Mouse (Mus musculus) frontal cortex, postnatal 10 days (tissue): Measurements from ENCODE around the gene Atf4.

ENCODE experiments used
- DNase-seq, 2 experiments: peaks; one replicate each; pipeline ENCODE4 v3.0.0; 2022; ENCODE audit warnings: low spot score in 2 of 2, mixed read lengths in 1 of 2

Gene Atf4

DNA sequence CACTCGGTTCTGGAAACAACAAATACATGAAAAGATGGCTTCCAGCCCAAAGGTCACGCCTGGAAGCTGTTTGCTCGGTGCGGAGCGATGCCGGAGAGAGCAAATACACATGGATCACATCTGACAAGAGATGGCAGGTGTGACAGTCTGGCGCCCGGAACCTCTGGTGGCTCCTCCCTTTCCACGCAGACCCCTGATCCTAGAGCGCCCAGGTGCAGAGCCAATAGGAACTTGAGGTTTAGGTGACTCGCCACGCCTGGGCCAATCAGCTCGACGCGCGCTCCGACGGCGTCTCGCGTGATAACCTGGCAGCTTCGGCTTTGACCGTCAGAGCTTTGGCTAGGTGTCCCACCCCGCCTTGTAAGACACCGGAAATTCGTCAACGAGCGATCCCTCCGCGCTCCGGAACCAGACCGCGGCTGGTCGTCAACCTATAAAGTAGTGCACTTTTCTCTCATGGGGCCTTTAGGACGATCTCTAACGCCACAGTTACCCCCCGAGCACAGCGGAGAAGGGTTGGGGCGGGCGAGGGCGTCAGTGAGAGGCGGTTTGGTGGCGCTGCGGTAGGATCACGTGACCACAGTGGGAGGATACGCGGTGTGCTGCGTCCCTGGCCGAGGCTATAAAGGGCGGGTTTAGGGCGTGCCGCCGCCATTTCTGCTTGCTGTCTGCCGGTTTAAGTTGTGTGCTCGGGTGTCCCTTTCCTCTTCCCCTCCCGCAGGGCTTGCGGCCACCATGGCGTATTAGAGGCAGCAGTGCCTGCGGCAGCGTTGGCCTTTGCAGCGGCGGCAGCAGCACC lies at the start of gene Atf4:
Atf4 (plus strand) TSS at position 338 of the 799 bp plus-strand sequence.
- peak; percentile 98 for DNase-seq

DNA sequence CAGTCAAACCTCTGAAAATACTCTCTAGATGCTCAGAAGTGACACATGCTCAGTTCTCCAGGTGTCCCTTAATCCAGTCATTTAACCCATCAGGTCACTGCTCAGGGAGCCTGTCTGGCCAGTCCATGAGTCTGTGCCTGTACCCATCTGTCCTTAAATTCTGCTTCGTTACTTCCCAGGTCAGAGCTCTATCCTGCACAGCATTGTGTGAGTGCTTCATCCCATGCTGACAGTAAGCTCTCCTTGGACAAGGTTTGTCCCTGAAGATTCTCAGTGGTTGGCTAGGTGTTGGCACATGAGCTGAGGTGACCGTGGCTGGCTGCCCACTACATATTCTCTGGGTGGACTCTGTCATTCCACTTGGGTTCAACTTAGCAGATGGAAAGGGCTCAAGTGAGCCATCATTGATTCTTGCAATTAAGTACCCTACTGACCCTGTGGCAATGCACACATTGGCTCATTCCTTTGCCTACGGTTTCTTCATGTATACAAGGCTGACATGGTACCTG lies 48.9 kb upstream of the Atf4 start:
- no peak for DNase-seq

DNA sequence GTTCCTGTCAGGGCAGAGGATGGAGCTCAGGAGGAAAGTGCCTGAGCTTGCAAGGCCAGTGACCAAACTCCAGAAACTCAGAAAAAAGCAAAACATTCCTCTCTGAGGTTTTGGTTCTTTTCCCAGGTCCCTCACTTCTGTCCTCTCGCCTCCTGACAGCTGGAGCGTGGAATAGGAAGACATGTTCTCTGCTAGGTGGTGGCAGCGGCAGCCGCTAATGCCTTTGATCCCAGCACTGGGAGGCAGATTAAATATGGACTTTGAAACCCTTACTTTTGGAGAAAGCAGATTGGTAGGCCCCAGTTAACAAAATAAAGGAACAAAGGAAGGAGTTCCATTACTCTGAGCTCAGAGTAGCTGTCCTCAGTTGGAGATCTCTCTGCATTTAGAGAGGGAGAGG lies 46.5 kb upstream of the Atf4 start:
- no peak for DNase-seq

DNA sequence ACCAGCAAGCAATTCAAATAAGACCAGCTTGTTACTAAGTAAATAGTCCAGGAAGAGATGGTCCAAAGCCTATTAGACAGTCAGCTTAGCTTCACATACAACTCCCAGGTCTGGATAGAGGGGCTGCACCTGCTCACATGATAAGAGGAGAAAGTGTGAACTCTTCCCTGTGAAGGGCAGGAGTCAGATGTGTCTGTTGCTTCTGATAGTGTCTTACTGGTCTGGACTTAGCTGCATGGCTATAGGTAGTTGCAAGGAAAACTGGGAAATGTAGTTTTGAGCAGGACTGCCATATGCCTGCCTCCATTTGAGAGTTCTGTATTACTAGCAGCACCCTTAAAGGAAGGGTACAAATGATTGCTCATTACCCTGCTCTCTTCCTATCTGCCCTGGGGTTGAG lies 41.3 kb upstream of the Atf4 start:
- no peak for DNase-seq

DNA sequence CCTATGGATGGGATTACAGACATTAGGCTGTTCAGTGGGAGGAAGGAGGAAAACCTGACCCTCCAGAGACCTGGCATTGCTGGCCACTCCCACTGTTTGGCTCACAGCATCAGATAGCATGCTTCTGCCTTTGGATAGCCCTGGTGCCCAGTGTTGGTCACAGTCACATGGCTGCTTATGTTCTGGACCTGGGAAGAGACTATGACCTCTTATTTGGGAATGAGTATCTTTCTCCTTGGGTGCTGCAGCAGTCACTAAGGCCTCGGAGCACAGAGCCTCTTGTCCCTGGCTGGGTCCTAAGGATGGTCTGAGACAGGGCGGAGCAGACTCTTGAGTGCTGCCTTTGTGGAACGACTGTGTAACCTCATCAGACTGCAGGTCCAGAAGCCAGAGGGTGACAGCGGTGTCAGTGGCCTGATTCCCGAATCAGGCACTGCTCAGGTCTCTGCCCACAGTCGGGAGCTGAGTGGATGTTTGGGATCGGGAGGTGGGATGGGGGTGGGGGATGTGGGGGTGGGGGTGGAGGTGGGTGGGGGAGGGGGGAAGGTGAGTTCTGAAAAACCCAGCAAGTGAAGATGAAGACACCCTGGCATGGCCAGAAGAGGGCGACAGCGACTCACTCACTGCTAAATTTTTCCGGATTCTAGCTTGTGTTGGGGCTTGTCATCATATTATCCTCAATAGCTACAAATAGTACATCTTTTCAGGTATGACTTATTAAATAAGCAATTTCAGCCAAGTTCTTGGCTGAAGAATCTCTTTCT lies 39.1 kb upstream of the Atf4 start:
- DNase-seq = no peak

DNA sequence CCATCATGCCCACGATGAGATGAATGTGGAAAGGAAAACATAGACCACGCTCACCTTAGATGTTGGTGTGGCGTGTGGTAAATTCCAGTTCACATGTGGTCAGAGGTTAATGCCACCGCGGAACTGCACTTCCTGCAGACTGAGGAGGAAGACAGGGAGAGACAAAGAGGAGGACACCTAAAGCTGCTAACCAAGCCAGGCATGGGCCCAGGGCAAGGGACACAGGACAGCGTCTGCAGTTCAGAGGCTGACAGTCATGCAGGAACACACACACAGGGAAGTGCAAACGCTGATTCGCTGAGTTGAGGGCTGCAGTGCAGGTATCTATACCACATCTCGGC lies 38.5 kb upstream of the Atf4 start:
- DNase-seq = no peak

DNA sequence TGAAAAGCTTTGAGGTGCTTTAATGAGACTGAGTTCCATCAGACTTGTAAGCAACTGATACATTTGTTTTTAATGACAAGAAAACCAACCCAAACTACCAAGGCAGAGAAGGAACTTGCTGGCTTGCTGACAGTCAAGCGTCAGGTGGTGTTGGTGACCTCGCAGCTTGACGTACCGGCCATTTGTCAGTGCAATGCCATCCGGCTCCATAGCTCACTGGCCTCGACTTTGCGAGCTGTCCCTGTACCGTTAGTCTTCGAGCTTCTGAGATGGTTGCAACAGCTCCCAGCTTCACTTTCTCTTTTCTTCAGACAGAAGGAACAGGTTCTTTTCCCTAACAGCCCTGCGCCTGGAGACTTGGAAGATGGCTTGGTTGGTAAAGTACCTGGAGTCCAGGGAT lies 37.5 kb upstream of the Atf4 start:
- no peak for DNase-seq

DNA sequence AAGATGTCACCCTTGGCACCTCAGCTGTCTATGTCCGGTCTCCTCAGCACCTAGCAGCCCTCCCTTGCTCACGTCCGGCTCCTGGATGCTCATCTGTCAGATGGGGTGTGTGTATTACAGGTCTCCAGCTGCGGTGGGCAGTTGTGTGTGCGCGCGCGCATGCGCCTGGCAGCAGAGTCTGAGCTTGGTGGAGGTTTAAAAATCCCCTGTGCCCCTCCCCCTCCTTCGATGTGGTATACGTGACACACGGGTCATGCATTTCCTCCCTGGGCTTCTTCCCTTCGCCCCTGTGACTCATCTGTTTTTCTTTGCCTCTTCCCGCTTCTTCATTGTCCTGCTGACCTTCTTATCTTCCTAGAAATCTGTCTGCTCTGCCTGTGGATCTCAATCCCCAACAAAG lies 35.8 kb upstream of the Atf4 start:
- DNase-seq = no peak

DNA sequence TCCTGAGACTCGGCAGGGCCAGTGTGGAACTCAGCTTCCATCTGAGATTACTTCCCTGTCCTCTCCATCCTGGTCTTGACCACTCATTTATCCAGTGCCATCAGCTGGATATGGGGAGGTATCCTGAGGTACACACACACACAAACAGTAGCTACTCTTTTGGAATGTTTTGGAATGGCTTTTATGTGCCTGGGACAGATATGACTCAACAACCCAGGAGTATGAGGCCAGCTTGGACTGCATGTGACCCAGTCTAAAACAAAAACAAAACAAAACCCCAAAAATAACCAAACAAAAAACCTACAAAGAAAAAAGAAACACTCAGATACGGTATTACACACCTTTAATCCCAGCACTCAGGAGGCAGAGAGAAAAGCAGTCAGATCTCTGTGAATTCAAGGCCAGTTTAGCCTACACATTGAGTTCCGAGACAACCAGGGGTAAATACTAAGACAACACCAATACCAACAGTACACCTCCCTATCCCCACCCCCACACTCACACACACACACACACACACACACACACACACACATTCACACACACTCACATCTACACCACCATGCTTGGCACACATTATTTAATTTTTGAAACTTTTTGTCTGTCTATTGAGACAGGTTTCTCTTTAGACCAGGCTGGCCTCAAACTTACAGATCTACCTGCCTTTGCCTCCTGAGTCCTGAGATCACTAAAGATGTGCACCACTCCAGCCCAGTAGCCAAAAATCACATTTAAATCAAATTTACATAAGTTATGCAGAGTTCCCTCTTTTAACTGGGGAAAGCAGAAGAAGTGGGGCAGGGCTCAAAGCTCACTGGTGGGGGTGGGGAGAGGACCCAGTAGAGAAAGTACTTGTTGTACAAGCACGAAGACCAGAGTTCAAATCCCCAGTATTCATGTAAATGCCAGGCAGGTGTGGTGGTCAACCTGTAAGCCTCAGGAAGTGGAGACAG lies 35.0 kb upstream of the Atf4 start:
- no peak for DNase-seq

DNA sequence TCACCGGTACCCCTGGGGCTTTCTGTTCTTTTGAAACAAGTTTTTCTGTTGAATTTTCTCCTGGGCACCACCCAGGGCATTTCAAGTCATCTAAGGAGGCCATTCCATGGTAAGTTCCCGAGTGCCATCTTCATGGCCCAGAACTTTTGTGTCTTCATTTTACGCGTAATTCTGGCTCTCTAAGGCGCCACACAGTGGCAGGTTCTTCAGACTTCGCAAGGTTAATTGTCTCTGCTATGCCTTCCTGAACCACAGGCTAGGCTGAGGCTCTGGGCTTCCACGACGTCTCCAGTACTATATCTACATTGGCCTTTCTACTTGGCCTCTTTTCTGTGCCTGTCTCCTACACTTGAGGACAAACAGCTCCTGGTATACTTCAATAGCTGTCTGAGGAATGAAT lies 34.0 kb upstream of the Atf4 start:
- DNase-seq = no peak

DNA sequence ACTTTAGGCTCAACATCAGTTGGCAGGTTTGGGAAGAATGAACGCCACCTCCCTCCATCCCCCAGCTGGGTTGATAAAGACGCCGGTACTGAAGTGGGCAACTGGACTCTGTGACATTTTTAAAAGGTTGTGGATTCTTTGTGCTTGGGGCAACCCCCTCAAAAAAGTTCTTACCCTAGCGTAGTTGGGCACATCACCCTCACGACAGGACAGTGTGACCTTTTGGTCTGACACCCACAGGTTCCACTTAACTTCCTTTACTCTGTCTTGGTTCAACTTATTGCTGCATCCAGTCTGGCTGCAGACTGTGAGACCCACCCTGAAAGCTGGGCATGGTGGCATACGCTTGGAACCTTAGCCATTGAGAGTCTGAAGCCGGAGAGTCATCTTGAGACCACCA lies 31.2 kb upstream of the Atf4 start:
- DNase-seq = no peak

DNA sequence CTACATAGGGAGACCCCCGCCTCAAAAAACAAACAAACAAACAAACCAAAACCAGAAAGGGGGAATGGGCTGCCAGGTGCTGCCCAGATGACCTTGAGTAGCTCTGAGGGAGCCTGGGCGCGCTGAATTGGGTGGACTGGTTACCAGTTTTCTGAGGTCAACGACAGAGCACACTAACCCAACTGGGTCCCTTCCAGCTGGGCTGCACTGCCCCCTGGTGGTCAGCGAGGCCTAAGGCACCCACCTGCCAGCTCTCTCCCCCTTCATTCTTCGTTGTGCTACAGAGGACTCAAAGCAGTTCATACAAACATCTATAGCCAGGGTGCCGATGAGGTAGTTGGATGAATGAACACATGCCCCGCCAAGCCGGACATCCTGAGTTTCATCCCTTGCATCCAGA lies 29.8 kb upstream of the Atf4 start:
- peak in 1 of 2 experiments; percentile 60 for DNase-seq

DNA sequence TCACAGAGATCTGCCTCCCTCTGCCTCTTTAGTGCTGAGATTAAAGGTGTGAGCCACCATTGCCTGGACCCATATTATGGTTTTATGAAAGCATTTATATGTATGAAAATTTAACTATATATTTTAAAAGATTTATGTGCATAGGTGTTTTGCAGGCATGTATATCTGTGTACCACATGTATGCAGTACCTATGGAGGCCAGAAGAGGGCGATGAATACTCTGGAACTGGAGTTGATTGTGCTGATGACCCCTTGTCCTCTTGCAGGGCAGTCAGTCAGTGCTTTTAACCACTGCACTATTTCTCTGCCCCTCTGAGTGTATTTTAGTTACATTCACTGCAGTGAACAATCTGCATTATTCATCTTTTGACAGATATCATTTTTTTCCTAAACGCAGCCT lies 29.2 kb upstream of the Atf4 start:
- no peak for DNase-seq

DNA sequence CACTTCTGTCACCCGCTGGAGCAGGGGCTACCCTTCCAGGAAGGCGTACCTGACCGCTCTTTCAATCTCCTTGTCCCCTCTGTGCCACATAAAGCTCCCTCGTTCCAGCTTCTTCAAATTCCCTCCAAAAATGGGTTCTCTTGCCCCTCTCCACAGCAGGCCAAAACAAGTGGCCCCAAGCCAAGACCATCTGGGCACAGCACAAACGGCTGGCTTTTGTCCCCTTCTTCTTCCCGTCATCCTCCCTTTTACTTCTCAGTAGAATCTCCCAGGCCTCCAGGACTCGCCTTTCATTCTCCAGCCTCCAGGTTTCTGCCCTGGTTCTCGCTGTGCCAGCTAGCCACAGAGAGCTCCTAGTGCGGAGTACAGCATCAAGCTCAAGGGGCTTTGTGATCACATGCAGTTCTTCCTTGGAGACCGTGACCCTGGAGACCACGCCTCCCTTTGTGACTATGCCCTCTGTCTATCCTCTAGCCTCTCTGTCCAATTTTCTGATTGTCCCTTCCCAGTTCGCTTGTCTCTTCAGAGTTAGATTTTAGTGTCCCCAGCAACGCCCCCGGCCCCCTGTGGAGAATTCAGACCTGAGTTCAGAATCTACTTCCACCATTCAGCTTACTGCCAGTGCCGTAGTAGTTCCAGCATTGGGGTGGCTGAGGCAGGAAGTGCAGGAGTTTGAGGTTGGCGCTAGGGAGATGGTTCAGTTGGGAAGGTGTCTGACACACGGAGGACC lies 26.7 kb upstream of the Atf4 start:
- no peak for DNase-seq

DNA sequence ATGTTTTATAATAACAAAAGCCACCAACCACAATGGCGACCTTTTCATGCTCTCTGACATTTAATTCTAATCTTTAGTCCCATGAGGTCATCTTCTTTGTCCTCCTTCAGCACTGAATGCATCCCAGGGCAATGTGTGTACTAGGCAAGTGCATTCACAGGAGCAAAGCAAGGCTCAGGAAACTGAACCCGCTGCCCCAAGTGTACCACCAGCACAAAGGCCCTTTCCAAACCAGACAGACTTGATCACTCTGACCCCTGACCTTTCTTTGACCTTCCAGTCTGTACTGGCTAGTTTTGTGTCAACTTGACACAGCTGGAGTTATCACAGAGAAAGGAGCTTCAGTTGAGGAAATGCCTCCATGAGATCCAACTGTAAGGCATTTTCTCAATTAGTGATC lies 22.7 kb upstream of the Atf4 start:
- no peak for DNase-seq

DNA sequence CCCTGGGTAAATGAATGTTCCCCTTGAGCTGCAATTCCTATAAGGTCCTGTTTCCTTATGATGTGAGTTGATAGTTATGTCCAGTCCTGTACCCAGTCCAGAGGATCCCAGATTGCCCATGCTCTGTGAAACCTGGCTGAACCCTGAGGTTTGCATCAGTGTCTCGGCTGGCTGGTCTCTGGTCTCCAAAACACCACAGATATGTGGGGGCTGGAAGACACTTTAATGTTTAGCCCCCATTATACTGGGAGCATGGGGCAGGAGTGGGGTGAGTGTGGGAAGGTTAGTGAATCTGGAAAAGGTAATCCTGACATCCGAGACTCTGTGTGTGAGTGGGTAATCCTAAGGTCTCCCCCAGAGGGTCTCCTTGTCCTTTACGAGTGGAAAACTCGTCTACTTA lies 21.9 kb upstream of the Atf4 start:
- no peak for DNase-seq

DNA sequence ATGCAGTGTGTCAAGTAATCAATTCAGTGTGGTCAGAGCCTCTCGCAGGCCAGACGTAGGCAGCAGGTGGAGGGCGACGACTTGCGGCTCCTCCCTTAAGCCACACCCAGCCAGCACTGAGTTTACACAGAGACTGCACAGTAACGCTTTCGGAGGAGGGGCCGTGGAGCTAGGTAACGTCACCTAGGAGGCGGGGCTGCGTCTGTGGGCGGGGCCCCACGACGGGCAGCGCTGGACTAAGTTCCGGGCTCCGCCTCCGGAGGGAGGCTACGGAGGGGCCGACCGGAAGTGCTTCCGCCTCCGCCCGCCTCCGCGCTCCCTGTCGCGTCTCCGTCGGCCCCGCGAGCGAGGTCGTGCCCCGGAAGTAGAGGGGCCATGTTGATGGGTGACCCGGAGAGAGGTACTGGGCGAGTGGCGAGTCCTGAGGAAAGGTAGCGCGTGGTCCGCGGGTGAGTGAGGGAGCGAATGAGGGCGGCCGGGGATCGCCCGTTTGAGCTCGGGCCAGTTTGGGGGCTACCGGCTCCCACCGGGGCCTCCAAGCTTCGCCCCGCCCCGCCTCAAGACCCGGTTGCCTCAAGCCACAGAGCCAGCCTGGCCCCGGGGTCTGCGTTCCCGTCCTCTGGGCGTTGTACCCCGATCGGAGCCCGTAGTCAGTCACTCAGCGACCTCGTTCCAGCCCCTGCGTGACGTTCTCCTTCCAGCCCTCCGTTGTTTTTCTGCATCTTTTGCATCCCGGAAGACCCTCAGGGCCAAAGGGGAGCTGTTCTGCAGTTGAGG lies 21.1 kb upstream of the Atf4 start, which contains the start of gene Mief1:
Mief1 (plus strand) TSS at position 286 of the 777 bp plus-strand sequence.
- DNase-seq = peak; percentile 94

DNA sequence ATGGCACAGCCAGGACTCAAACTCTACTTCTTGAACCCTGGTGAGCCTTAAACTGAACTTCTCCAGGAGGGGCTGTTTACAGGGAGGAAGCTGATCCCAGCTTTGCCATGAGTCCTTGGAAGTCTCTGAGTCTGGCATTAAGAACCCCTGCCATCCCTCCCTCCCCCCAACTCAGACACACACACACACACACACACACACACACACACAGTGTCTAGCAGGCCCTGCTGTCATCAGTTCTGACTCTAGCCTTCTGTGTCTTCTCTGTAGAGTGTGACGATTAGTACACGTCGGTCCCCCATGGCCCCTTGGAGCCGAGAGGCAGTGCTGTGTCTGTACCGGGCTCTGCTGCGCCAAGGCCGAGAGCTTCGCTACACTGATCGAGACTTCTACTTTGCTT lies 19.4 kb upstream of the Atf4 start, which contains the start of gene AC140267.1:
AC140267.1 (plus strand) TSS at position 301 of the 400 bp plus-strand sequence.
- DNase-seq = no peak

DNA sequence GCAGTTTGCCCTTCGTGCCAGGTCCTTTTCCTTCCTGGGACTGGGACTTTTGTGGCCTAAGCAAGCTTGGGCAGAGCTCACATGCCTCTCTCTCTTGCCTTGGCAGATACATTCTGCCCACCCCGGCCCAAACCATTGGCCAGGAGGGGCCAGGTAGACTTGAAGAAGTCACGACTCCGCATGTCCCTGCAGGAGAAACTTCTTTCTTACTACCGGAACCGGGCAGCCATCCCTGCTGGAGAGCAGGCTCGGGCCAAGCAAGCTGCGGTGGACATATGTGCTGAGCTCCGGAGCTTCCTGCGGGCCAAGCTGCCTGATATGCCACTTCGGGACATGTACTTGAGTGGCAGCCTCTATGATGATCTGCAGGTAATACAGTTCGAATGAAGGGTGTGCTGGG lies 6.8 kb upstream of the Atf4 start:
- no peak for DNase-seq

DNA sequence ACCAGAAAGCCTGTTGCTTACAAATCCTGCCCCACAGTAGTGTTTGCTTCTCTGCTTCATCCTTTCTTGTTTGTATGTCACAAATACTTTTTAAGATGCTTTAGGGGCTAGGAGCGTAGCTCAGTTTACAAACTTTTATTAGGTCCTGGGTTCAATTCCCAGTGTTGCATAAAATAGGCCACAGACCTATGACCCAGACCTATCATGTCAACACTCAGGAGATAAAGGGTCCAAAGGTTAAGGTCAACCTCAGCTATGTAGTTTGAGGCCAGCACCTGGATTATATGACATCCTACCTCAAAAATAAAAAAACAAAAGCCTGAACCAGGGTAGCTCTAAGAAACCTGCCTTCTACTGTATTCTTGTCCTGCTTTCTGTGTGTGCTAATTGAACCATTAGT lies 6.4 kb upstream of the Atf4 start:
- no peak for DNase-seq
